Mouse (Mus musculus): ENCODE results near the gene A630095N17Rik.

Gene A630095N17Rik

DNA sequence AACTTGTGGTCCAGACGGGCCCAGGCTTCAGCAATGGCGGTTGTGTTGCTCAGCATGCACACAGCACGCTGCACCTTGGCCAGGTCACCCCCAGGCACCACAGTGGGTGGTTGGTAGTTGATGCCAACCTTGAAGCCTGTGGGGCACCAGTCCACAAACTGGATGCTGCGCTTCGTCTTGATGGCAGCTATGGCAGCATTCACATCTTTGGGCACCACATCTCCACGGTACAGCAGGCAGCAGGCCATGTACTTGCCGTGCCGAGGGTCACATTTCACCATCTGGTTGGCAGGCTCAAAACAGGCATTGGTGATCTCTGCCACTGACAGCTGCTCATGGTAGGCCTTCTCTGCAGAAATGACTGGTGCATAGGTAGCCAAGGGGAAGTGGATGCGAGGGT is 16.1 kb downstream of the A630095N17Rik start:
- no peak for DNase-seq (ENCODE audit: extremely low read depth, low read depth, low spot score)

GRCm38 (mm10) chr1:75214886-75215285 is 17.0 kb downstream of the A630095N17Rik start:
- DNase-seq (ENCODE audit: extremely low read depth, low read depth, low spot score) = no peak

DNA sequence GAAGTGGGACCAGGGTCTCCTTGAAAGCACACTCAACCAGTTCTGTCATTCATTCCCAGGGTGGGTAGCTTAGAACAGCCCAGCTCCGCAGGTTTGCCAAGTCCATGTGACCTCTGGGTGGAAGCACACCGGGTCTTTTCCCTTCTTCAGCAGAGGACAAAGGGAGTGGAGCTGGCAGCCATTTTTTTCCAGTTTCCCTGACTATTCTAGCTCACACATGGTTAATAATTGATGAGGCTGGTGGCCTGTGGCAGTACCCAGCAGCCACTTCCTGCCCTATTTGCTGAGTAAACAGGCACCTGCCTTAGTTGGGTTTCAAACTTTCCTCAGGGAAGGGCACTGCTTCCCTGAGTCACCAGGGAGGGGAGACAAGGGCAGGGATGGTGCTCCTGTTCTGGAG is 17.5 kb downstream of the A630095N17Rik start:
- DNase-seq (ENCODE audit: extremely low read depth, low read depth, low spot score) = no peak

DNA sequence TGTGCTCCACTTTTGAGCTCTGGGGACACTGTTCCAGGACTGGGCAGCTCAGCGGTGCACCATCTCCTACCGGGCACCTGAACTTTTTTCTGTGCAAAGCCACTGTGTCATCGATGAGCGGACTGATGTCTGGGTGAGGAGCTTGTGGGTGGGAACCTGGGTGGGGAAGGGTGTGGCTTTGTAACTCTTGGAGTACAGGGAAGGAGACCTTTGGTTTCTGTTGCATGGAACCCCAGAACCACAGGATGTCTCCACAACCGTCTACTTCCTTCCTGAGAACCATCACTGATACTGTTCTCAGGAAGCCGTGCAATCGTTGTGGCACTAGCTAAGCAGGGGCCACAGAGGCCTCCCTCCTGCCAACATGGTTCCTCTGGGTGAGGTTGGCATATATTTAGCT is 18.8 kb downstream of the A630095N17Rik start:
- DNase-seq (ENCODE audit: extremely low read depth, low read depth, low spot score) = no peak

DNA sequence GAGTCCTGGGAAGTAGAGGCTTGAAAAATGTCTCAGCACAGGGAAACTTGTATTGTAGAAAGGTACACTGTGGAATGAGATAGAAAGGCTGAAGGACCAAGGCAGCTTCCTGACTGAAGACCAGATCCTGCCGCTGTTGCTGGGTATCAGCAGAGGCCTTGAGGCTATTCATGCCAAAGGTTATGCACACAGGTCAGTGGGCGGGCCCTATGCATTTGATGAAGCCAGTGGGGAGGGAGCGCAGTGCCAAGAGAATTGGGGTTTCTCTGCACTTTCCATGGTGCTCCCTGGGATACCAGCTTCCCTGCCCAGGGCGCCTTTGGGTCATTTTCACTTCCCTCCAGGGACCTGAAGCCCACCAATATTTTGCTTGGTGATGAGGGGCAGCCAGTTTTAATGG is 19.4 kb downstream of the A630095N17Rik start:
- no peak for DNase-seq (ENCODE audit: extremely low read depth, low read depth, low spot score)

DNA sequence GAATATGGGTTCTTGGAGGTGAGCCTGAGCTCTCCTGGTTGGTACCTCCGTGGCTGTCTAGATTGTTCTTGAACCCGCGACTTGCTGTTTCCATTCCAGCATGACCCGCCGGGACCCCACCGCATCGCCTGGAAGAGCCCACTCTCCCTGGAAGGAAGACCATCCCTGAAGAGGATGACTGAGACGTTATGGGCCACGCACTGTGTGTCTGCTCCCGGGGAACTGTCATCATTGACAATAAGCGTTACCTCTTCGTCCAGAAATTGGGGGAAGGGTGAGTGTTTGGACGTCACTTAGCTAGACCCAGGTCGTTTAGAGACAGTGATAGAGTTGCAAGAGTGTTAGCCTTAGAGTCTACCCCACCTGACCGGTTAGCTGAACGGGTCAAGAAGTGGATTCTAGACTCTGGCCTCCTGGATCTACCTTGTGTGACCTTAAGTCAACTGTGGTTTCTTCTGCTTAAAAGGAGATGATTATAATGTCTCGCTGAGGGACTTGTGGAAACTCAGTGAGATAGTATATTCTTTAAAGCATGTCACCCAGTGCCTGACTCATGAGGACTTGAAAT is 20.7 kb downstream of the A630095N17Rik start:
- DNase-seq (ENCODE audit: extremely low read depth, low read depth, low spot score) = no peak

DNA sequence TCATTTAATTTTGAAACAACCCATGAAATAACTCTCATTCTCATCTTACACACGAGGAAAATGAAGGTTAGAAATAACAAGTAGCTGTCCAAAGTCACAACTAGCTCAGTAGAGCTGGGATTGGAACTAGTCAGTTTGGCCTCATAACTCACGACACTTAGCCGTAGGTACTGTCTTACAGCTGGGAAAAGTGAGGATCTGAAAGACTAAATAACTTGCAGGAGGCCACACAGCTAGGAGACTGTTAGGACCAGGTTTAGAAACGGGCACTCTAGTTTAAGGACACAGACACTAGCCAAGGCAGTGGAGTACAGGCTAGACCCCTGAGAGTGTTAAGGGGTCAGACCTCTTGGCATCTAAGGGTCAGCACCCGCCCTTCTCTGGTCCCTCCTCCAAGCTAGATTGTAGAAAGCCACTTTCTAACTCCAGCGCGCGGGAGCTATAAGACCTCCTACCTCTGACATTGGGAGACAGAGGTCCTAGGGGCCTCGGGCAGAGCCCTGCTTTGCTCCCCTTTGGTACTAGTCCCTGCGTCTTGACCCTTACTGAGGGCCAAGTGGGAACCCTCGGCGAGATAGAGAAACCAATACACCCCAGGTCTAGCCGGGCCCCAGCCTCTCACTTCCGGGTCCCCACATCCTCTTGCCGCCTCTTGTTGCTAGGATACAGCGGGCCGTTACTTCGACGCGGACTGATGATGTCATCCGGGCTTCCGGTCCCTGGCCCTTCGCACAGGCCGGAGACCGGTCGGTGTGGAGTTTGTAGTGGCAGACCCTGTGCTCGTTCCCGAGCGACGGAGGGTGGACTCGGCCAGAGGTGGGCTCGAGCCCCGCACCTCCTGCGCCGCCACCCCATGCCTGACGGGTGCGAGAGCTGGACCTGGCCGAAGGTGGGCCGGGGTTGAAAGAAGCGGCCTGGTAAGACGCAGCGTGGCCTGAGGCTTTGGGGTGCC is 21.5 kb downstream of the A630095N17Rik start, which contains the start of the genes Glb1l and Stk16:
TSS of gene Glb1l (minus strand) at position 678 of the 952 bp plus-strand sequence.
TSS of gene Stk16 (plus strand) at position 703 of the 952 bp plus-strand sequence.
- no peak for DNase-seq (ENCODE audit: extremely low read depth, low read depth, low spot score)

GRCm38 (mm10) chr1:75208967-75209678 is 22.8 kb downstream of the A630095N17Rik start:
- no peak for DNase-seq (ENCODE audit: extremely low read depth, low read depth, low spot score)

GRCm38 (mm10) chr1:75201236-75201635 is 30.7 kb downstream of the A630095N17Rik start:
- no peak for DNase-seq (ENCODE audit: extremely low read depth, low read depth, low spot score)

DNA sequence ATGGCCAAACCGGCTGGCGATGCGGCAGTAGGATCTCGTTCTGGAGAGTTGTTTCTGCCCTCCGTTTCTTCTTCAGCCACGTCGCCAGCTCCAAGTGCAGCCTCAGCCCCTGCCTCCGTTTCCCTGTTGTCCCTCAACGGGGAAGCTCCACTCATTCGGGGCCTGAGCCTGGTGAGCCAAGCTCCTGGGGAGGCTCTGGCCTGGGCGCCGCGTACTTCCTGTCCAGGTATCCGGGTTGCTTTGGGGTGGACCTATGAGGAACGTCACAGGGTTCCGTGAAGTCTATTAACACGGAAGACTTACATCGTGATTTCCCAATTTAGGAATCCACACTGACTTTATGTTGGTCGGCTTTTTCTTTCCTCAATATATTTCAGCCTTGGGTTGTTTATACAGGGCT is 39.5 kb downstream of the A630095N17Rik start:
- no peak for DNase-seq (ENCODE audit: extremely low read depth, low read depth, low spot score)

- peak; percentile 97 for DNase-seq (ENCODE audit: extremely low read depth, low read depth, low spot score)
Measured at GRCm38 (mm10) chr1:75191622-75192402, 40.1 kb downstream of the A630095N17Rik start, which contains the start of the genes Ankzf1 and Atg9a. Gene Ankzf1 (plus strand): TSS chr1:75192151. Gene Atg9a (minus strand): TSS chr1:75192196.

GRCm38 (mm10) chr1:75191258-75191621 is 40.7 kb downstream of the A630095N17Rik start:
- DNase-seq (ENCODE audit: extremely low read depth, low read depth, low spot score) = no peak

DNA sequence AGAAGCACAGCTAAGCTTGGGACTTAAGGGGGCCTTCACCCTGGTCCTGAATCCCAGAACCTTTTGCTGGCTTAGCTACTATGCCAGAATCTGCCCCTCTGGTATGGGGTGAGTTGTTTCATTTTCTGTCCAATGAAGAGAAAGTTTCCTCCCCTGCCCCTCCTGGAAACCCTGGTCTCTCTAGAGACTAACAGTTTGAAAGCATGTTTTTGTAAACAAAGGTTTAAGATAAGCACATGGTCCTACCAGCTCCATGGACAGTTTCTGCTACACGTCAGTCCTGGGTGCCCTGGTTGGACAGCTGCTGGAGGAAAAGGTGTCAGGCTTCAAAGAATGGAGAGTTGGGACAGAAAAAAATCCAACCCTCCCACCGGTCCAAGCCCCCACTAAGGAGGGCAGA is 41.3 kb downstream of the A630095N17Rik start:
- DNase-seq (ENCODE audit: extremely low read depth, low read depth, low spot score) = no peak

DNA sequence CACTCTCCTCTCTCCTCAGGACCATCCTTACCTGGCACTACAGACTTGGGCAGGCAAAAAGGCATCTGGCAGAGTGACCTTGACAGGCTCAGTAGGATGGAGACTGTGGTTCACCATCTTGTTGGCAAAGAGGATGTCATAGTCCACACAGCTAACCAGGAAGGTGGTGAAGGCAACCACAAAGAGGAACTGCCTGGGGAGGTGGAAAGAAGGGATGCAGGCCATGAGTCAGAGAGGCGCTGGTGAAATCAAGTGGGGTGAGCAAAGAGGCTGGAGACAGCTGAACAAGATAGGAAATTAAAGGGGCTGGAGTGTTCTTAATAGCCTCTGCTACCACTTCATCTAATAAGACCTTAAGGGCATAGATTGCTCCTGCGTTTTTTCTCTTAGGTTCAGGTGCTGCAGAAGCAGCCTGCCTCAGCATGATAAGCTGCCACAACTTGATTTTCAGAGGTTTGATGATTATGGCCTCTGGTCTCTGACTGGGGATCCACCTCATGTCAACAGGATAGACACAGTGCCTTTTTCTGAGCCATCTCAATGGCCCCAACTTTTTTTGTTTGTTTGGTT is 43.9 kb downstream of the A630095N17Rik start:
- DNase-seq (ENCODE audit: extremely low read depth, low read depth, low spot score) = no peak

GRCm38 (mm10) chr1:75187126-75187525 is 44.8 kb downstream of the A630095N17Rik start:
- no peak for DNase-seq (ENCODE audit: extremely low read depth, low read depth, low spot score)

DNA sequence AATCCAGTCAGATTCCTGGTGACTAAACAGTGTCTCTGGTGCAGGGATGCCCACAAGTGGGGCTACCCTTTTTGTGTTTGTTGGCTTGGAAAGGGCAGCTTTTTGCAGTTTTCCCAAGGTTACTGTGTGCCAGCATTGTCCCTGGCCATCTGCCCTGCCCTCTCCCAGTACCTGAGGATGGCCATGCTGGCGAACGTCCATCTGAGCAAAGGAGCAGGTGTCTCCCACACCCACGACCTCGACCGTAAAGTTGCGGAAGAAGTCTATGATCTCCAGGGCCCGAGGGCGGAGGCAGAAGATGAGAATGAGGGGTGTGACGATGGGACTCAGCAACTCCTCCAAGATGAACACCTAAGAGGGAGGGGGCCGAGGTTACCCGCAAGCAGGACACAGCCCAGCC is 46.4 kb downstream of the A630095N17Rik start:
- no peak for DNase-seq (ENCODE audit: extremely low read depth, low read depth, low spot score)

GRCm38 (mm10) chr1:75182160-75182559 is 49.7 kb downstream of the A630095N17Rik start:
- no peak for DNase-seq (ENCODE audit: extremely low read depth, low read depth, low spot score)

DNA sequence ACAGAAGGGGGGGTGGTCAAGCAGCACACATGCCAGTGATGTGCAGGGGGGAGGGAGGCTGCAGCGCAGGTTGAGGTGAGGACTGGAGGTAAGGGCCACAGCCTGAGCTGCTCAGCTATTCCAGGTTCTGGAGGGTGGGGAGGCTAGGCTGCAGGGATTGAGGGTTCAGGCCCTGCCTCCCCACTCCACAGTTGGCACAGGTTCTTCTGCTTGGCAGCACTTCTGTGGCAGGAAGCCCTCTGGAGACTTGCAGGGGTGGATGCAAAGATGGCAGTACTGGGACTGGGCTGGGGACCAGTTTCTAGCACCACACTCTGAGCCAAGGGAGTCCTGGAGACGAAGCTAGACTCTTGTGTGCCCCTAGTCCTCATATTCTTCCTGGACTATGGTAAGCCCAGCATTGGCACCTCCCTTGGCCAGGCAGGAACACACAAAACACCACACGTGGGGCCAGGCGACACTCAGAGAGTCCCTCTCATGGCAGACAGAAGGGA is 50.5 kb downstream of the A630095N17Rik start:
- DNase-seq (ENCODE audit: extremely low read depth, low read depth, low spot score) = no peak

- no peak for DNase-seq (ENCODE audit: extremely low read depth, low read depth, low spot score)
Measured at GRCm38 (mm10) chr1:75180741-75181140, 51.2 kb downstream of the A630095N17Rik start.

- DNase-seq (ENCODE audit: extremely low read depth, low read depth, low spot score) = no peak
Measured at GRCm38 (mm10) chr1:75180105-75180590, 51.8 kb downstream of the A630095N17Rik start, which contains the start of gene Abcb6. Gene Abcb6 (minus strand): TSS chr1:75180392.
